Mouse (Mus musculus): ENCODE measurements around the gene Lrba. TPM values are rescaled to one million over a fixed set of nuclear protein-coding genes. Genes with fewer than 3 reads are reported as not detected.
A peak's percentile ranks its signal among the peaks of the same experiment; 100 is the strongest.

The Lrba gene
- total and polyA plus RNA-seq, 2 experiments from 2014 or later: 1.6 to 22.0 TPM

GRCm38 (mm10) chr3:86677573-86678155 lies 453.2 kb downstream of the Lrba start:
- no peaks in the 10 kb centered on the region for H3K36me3 ChIP-seq (replicated peaks; ENCODE audit: control insufficient read depth, insufficient read depth, low read length)
- no peak for DNase-seq (ENCODE audit: low spot score)
- H3K4me2 ChIP-seq (ENCODE audit: low read depth, low read length): no peak overlapping the region
- H3K4me3 ChIP-seq (ENCODE audit: low read depth, low read length): no peak overlapping the region
- no peak overlapping the region for H3K27ac ChIP-seq (ENCODE audit: low read depth)
- H3K9me3 ChIP-seq (replicated peaks; ENCODE audit: control insufficient read depth, low read length): no peaks in the 10 kb centered on the region
- 59% methylated on average over 2 of the region's 2 CpGs for WGBS
- 0 out of 2 replicates have a peak, but pooled peaks cover 4% of the 10 kb centered on the region for H3K4me1 ChIP-seq (ENCODE audit: control insufficient read depth, insufficient read depth)
- no peak overlapping the region for H3K9ac ChIP-seq (replicated peaks; ENCODE audit: low read depth, low read length)
- ATAC-seq (ENCODE audit: insufficient read depth, low read depth): no peak
- no peaks in the 10 kb centered on the region for H3K27me3 ChIP-seq (ENCODE audit: control insufficient read depth, insufficient read depth, low read length)
- TF ChIP-seq EP300 (IDR thresholded peaks at IDR 0.05; ENCODE audit: low read depth) (no peak), CTCF (IDR thresholded peaks at IDR 0.05; ENCODE audit: low read depth) (no peak)

- 13% methylated on average over 7 of the region's 7 CpGs for WGBS
- ATAC-seq (ENCODE audit: insufficient read depth, low read depth) (peak; percentile 58), DNase-seq (ENCODE audit: low spot score) (peak; percentile 39)
- H3K27me3 ChIP-seq (ENCODE audit: control insufficient read depth, insufficient read depth, low read length): peaks cover 37% of the 10 kb centered on the region
- no peak overlapping the region for H3K9ac ChIP-seq (replicated peaks; ENCODE audit: low read depth, low read length)
- 0 out of 2 replicates have a peak overlapping the region, but pooled peaks have one; percentile 3 for H3K4me2 ChIP-seq (ENCODE audit: low read depth, low read length)
- H3K4me3 ChIP-seq (ENCODE audit: low read depth, low read length): no peak overlapping the region
- peaks cover 11% of the 10 kb centered on the region; the same call in 1 of the 2 replicates for H3K4me1 ChIP-seq (ENCODE audit: control insufficient read depth, insufficient read depth)
- H3K36me3 ChIP-seq (replicated peaks; ENCODE audit: control insufficient read depth, insufficient read depth, low read length): no peaks in the 10 kb centered on the region
- H3K9me3 ChIP-seq (replicated peaks; ENCODE audit: control insufficient read depth, low read length): no peaks in the 10 kb centered on the region
- TF ChIP-seq CTCF (IDR thresholded peaks at IDR 0.05; ENCODE audit: low read depth) (no peak), EP300 (IDR thresholded peaks at IDR 0.05; ENCODE audit: low read depth) (no peak)
- no peak overlapping the region for H3K27ac ChIP-seq (ENCODE audit: low read depth)
These were observed 463.2 kb downstream of the Lrba start for GRCm38 (mm10) chr3:86687571-86688209.

GRCm38 (mm10) chr3:86688438-86688837 lies 464.0 kb downstream of the Lrba start:
- 31% methylated on average over 1 of the region's 1 CpGs for WGBS

GRCm38 (mm10) chr3:86689305-86689704 lies 464.8 kb downstream of the Lrba start:
- no peak for TF ChIP-seq EP300 (IDR thresholded peaks at IDR 0.05; ENCODE audit: low read depth)
- no peak for TF ChIP-seq CTCF (IDR thresholded peaks at IDR 0.05; ENCODE audit: low read depth)
- Histone ChIP-seq H3K27me3 (ENCODE audit: control insufficient read depth, insufficient read depth, low read length) (peaks cover 37% of the 10 kb centered on the region), H3K36me3 (replicated peaks; ENCODE audit: control insufficient read depth, insufficient read depth, low read length) (no peaks in the 10 kb centered on the region), H3K4me2 (ENCODE audit: low read depth, low read length) (no peak overlapping the region), H3K27ac (ENCODE audit: low read depth) (no peak overlapping the region), H3K4me1 (ENCODE audit: control insufficient read depth, insufficient read depth) (peaks cover 11% of the 10 kb centered on the region; the same call in 1 of the 2 replicates), H3K9me3 (replicated peaks; ENCODE audit: control insufficient read depth, low read length) (no peaks in the 10 kb centered on the region), H3K4me3 (ENCODE audit: low read depth, low read length) (no peak overlapping the region), H3K9ac (replicated peaks; ENCODE audit: low read depth, low read length) (no peak overlapping the region)
- DNase-seq (ENCODE audit: low spot score): no peak
- ATAC-seq (ENCODE audit: insufficient read depth, low read depth): no peak
- WGBS: 25% methylated on average over 7 of the region's 7 CpGs

More at GRCm38 (mm10) chr3:86688438-86688837, 464.0 kb downstream of the Lrba start:
- Histone ChIP-seq H3K9ac (replicated peaks; ENCODE audit: low read depth, low read length) (no peak overlapping the region), H3K27ac (ENCODE audit: low read depth) (no peak overlapping the region), H3K9me3 (replicated peaks; ENCODE audit: control insufficient read depth, low read length) (no peaks in the 10 kb centered on the region), H3K4me1 (ENCODE audit: control insufficient read depth, insufficient read depth) (peaks cover 11% of the 10 kb centered on the region; the same call in 1 of the 2 replicates), H3K4me3 (ENCODE audit: low read depth, low read length) (no peak overlapping the region), H3K27me3 (ENCODE audit: control insufficient read depth, insufficient read depth, low read length) (peaks cover 37% of the 10 kb centered on the region), H3K4me2 (ENCODE audit: low read depth, low read length) (no peak overlapping the region), H3K36me3 (replicated peaks; ENCODE audit: control insufficient read depth, insufficient read depth, low read length) (no peaks in the 10 kb centered on the region)
- no peak for DNase-seq (ENCODE audit: low spot score)
- ATAC-seq (ENCODE audit: insufficient read depth, low read depth): no peak
- TF ChIP-seq EP300 (IDR thresholded peaks at IDR 0.05; ENCODE audit: low read depth) (no peak), CTCF (IDR thresholded peaks at IDR 0.05; ENCODE audit: low read depth) (no peak)

- Histone ChIP-seq H3K9me3 (replicated peaks; ENCODE audit: control insufficient read depth, low read length) (no peaks in the 10 kb centered on the region), H3K4me3 (ENCODE audit: low read depth, low read length) (no peak overlapping the region), H3K9ac (replicated peaks; ENCODE audit: low read depth, low read length) (no peak overlapping the region), H3K36me3 (replicated peaks; ENCODE audit: control insufficient read depth, insufficient read depth, low read length) (no peaks in the 10 kb centered on the region), H3K27ac (ENCODE audit: low read depth) (no peak overlapping the region), H3K27me3 (ENCODE audit: control insufficient read depth, insufficient read depth, low read length) (peaks cover 15% of the 10 kb centered on the region), H3K4me2 (ENCODE audit: low read depth, low read length) (no peak overlapping the region), H3K4me1 (ENCODE audit: control insufficient read depth, insufficient read depth) (peaks cover 7% of the 10 kb centered on the region; the same call in 1 of the 2 replicates)
- ATAC-seq (ENCODE audit: insufficient read depth, low read depth) (no peak), DNase-seq (ENCODE audit: low spot score) (no peak)
- no peak for TF ChIP-seq CTCF (IDR thresholded peaks at IDR 0.05; ENCODE audit: low read depth)
- no peak for TF ChIP-seq EP300 (IDR thresholded peaks at IDR 0.05; ENCODE audit: low read depth)
These were observed 468.3 kb downstream of the Lrba start for GRCm38 (mm10) chr3:86692779-86693178.

Measured in heart, postnatal 0 days (tissue).